Mouse (Mus musculus) limb, embryonic 10.5 days (tissue): ENCODE results near the gene Faap20. TPM values are rescaled to one million over a fixed set of nuclear protein-coding genes. Genes with fewer than 3 reads are reported as not detected.
A peak's percentile ranks its signal among the peaks of the same experiment; 100 is the strongest.

Experiments
- DNase-seq: peaks from one replicate; pipeline ENCODE4 v3.0.0-alpha.2; 2017; ENCODE audit warnings: low spot score
- H3K27ac ChIP-seq: fragments of 300-500 bp; sonication (generic); 2 replicates; pipeline ENCODE4 v1.5.1; 2016; ENCODE audit warnings: mild to moderate bottlenecking
- H3K27me3 ChIP-seq: fragments of 300-500 bp; sonication (generic); 2 replicates; pipeline ENCODE4 v1.6.1; 2016; ENCODE audit warnings: low read depth, mild to moderate bottlenecking; ENCODE audit not compliant: poor library complexity, severe bottlenecking
- H3K36me3 ChIP-seq: fragments of 300-500 bp; sonication (generic); 2 replicates; pipeline ENCODE4 v1.6.1; 2016; ENCODE audit warnings: mild to moderate bottlenecking, moderate library complexity
- H3K4me1 ChIP-seq: fragments of 300-500 bp; sonication (generic); 2 replicates; pipeline ENCODE4 v1.6.1; 2016
- H3K4me3 ChIP-seq: fragments of 300-500 bp; sonication (generic); 2 replicates; pipeline ENCODE4 v1.5.1; 2016; ENCODE audit warnings: mild to moderate bottlenecking, moderate library complexity
- H3K9me3 ChIP-seq: fragments of 300-500 bp; sonication (generic); replicated peaks from 2 replicates; pipeline ENCODE4 v1.6.1; 2016; ENCODE audit warnings: mild to moderate bottlenecking
- WGBS: fragments of 180-500 bp; shearing (Covaris S2); methylation state at CpG from one replicate; pipeline ENCODE4 v1.1.7; 2016; 5-methylcytosine and 5-hydroxymethylcytosine counted together
- polyA plus RNA-seq: library from polyadenylated mRNA; unstranded; fragments of >200 nt; fragmentation: Nextera tagmentation; extraction: Ambion mirVana; gene quantifications from 2 replicates; pipeline ENCODE4 v1.2.1, GENCODE M21; 2016

Gene Faap20
- polyA plus RNA-seq, 1 experiment from 2014 or later = 107 TPM

DNA sequence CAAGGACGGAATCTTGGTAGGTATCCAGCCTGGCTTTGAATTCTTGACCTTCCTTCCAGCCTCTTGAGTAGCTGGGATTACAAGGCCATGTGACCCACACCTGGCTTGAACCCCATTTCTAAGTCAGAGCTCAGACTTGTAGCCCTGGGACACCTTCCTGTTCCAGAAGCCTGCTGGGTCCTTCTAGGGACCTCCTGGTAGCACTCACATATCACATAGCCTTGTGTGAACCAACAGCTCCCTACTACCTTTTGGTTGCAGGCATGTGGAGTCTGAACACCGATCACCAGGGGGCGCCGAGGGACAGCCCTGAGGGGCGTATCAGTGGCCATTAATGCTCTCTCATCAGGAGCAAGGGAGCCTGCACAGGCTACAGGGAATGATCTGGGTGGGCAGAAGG, 18.8 kb downstream of the Faap20 start:
- Histone ChIP-seq H3K27me3 (no peaks in the 10 kb centered on the region), H3K36me3 (no peaks in the 10 kb centered on the region), H3K4me1 (peaks cover 36% of the 10 kb centered on the region), H3K27ac (peak overlapping the region; percentile 27), H3K9me3 (no peaks in the 10 kb centered on the region), H3K4me3 (no peak overlapping the region)
- WGBS = 35% methylated on average over 5 of the region's 5 CpGs
- peak; percentile 82 for DNase-seq

DNA sequence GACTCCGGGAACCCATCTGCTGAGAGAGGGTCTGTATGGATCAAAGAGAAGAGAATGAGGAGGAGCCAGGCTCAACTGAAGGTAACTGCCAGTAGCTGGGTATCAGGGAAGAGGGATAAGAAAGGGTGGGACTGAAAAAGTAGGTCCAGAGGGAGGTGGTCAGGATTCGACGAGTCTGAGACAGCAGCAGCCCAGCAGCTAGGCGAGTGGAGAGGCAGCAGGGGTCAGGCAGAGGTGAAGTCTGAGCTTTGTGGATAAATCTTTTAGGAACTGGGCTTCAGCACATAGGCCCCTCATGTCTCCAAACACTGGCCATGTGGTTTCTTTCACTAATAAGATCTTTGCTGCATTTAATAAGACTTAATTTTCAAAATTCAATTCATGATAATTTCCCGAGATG, 24.8 kb downstream of the Faap20 start:
- Histone ChIP-seq H3K4me3 (no peak overlapping the region), H3K4me1 (peaks cover 36% of the 10 kb centered on the region), H3K36me3 (no peaks in the 10 kb centered on the region), H3K9me3 (no peaks in the 10 kb centered on the region), H3K27me3 (no peaks in the 10 kb centered on the region), H3K27ac (peak overlapping the region; percentile 58)
- 35% methylated on average over 5 of the region's 5 CpGs for WGBS
- no peak for DNase-seq

DNA sequence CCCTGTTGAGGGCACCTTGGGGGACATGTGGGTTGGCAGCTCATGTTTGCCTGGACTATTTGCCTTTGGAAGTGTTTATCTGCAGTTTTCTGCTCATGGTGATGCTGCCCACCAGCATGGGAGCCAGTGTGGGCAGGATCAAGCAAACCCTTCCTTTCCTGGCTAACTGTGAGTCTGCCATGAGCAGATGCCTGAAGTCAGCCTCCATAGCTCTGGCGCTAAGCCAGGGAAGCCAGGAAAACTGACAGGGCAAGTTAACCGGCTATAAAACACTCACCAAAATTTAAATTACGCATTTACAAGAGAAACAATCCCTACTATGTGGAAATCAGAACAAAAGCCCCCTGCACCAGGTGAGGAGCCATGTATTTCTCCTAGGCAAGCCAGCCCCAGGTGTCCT, 25.2 kb downstream of the Faap20 start:
- WGBS = 60% methylated on average over 3 of the region's 3 CpGs
- H3K4me1 ChIP-seq = peaks cover 36% of the 10 kb centered on the region
- no peaks in the 10 kb centered on the region for H3K9me3 ChIP-seq
- no peaks in the 10 kb centered on the region for H3K36me3 ChIP-seq
- DNase-seq = no peak
- H3K4me3 ChIP-seq = no peak overlapping the region
- H3K27ac ChIP-seq = peak overlapping the region; percentile 58
- H3K27me3 ChIP-seq = no peaks in the 10 kb centered on the region

DNA sequence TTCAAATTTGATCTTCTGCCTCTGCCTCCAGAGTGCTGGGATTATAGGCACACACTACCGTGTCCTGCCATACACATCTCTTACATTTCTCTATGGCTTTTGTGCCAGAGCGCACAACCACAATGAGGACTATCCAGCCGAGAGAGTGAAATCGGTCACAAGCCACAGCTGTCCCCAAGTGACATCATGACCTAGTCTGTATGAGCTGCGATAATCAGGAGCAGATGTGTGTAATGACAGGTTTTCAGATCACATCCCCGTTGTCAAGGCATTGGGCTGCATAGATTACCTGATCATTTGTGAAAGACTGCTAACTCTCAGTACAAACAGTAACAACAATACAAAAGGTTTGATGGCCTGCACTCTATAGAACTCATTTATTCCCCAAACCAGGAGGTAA, 28.4 kb downstream of the Faap20 start:
- Histone ChIP-seq H3K4me1 (peaks cover 66% of the 10 kb centered on the region), H3K27ac (peak overlapping the region; percentile 83), H3K9me3 (no peaks in the 10 kb centered on the region), H3K27me3 (no peaks in the 10 kb centered on the region), H3K36me3 (no peaks in the 10 kb centered on the region), H3K4me3 (no peak overlapping the region)
- peak; percentile 40 for DNase-seq
- 44% methylated on average over 6 of the region's 6 CpGs for WGBS

DNA sequence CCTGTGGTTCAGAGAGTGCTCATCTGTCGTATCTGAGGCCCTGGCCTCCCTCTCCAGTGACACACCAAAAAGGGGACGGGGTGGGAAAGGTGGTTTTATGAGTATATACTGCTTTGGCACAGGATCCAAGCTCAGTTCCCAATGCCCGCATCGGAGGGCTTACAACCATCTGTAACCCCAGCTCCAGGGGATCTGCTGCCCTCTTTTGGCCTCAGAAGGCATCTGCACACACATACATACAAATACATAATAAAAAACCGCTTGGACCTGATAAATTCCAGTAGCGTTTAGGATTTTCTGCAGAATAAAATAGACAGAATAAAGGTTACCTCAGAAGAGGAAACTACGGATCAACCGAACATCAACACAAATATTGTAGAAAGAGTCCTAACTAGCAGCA, 29.5 kb downstream of the Faap20 start:
- H3K36me3 ChIP-seq = no peaks in the 10 kb centered on the region
- DNase-seq = peak; percentile 46
- no peaks in the 10 kb centered on the region for H3K9me3 ChIP-seq
- peak overlapping the region; percentile 83 for H3K27ac ChIP-seq
- H3K4me3 ChIP-seq = no peak overlapping the region
- no peaks in the 10 kb centered on the region for H3K27me3 ChIP-seq
- WGBS = 81% methylated on average over 8 of the region's 8 CpGs
- peaks cover 77% of the 10 kb centered on the region for H3K4me1 ChIP-seq

DNA sequence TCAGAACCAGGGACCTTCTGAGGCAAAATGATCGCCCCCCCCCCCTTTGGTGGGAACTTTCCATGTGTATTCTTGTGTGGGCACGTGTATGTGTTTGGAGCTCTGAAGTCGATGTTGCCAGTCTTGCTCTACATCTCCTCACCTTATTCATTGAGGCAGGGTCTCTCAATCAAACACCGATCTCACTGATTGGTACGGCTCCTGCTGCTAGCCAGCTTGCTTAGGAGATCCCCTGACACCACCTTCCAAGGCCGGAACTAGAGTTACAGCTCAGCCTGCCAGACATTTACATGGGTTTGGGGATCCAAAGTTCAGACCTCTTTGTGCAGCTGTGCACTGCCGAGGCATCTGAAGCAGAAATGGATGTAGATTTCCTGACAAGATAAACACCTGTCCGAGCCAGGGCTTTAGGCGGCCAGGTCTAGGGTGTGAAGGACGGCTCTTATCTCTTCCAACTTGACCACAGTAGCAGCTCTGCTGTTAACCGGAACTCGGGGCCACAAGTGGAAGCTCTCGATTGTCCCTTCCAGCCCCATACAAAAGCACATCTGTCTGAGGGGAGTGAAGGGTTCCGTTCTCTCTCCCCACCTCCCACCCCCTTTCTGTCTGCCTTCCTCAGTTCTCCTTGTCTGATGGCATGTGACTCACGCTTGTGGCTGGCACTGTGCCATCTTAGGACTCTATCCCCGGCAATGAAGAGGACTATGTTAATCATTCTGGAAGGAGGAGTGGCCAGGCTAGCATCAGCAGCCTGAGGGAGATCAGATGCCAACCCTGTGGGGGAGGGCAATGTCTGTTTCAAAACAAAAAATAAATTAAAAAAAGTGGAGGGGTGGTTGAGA, 30.5 kb downstream of the Faap20 start:
- Histone ChIP-seq H3K27ac (peak overlapping the region; percentile 64), H3K4me1 (peaks cover 78% of the 10 kb centered on the region)
- DNase-seq = no peak

DNA sequence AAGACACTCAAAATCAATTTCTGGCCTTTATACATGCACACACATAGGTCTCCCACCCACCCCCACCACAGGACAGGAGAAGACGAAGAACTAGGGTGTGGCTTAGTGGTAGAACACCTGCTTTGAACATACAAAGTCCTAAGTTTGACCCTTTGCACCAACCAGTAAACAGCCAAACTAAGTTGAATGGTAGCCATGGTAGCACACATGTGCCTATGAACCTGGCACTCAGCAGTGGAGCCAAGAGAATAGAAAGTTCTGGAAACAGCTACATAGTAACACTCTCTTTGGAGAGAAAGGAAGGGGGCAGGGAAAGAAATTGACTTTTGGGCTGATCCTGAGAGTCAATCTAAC, 31.1 kb downstream of the Faap20 start:
- DNase-seq = no peak
- Histone ChIP-seq H3K4me1 (peaks cover 77% of the 10 kb centered on the region), H3K4me3 (no peak overlapping the region), H3K36me3 (no peaks in the 10 kb centered on the region), H3K9me3 (no peaks in the 10 kb centered on the region), H3K27me3 (no peaks in the 10 kb centered on the region), H3K27ac (peak overlapping the region; percentile 95)
- 86% methylated on average over 1 of the region's 1 CpGs for whole genome bisulfite sequencing

More for the DNA sequence above, 30.5 kb downstream of the Faap20 start:
- no peaks in the 10 kb centered on the region for H3K9me3 ChIP-seq
- H3K36me3 ChIP-seq = no peaks in the 10 kb centered on the region
- WGBS = 87% methylated on average over 16 of the region's 16 CpGs
- no peak overlapping the region for H3K4me3 ChIP-seq
- no peaks in the 10 kb centered on the region for H3K27me3 ChIP-seq

DNA sequence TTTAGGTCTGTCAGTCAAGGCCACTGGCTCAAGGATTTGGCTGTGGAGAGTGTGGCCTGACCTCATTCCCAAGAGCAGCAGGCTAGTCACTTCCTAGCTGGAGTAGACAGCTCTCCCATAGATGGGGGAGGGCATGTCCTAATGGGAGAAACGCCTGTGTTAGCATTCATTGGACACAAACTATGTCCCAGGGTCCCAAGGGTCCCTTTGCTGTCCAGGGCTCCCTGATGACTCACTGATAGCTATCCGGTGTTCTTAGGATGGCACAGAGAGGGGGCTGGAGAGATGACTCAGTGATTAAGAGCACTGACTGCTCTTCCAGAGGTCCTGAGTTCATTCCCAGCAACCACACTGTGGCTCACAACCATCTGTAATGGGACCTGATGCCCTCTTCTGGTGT, 31.6 kb downstream of the Faap20 start:
- Histone ChIP-seq H3K4me3 (no peak overlapping the region), H3K27ac (peak overlapping the region; percentile 95), H3K9me3 (no peaks in the 10 kb centered on the region), H3K4me1 (peaks cover 76% of the 10 kb centered on the region), H3K27me3 (no peaks in the 10 kb centered on the region), H3K36me3 (no peaks in the 10 kb centered on the region)
- WGBS = 81% methylated on average over 2 of the region's 2 CpGs
- DNase-seq = no peak

DNA sequence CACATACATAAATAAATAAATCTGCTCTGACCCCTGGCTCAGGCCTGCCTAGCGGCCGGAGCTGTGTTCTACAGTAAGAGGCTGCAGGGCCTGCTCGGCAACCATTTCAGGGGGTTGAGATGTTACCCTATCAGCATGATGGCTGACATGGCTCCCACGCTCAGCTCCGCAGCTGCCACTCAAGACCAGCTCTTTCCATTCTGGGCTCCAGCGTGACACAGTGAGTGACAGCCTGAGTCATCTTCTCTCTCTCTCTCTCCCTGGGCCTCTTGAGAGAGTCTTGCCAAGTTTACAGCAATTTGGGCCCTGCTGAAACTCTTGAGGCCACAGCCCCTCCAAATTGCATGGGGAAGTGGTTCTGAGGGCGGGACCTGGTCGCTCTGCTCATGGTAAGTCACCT, 32.0 kb downstream of the Faap20 start:
- Histone ChIP-seq H3K27ac (peak overlapping the region; percentile 95), H3K9me3 (no peaks in the 10 kb centered on the region), H3K4me3 (0 out of 2 replicates have a peak overlapping the region, but pooled peaks have one; percentile 14), H3K27me3 (no peaks in the 10 kb centered on the region), H3K4me1 (peaks cover 79% of the 10 kb centered on the region), H3K36me3 (no peaks in the 10 kb centered on the region)
- DNase-seq = no peak
- 89% methylated on average over 8 of the region's 8 CpGs for WGBS

DNA sequence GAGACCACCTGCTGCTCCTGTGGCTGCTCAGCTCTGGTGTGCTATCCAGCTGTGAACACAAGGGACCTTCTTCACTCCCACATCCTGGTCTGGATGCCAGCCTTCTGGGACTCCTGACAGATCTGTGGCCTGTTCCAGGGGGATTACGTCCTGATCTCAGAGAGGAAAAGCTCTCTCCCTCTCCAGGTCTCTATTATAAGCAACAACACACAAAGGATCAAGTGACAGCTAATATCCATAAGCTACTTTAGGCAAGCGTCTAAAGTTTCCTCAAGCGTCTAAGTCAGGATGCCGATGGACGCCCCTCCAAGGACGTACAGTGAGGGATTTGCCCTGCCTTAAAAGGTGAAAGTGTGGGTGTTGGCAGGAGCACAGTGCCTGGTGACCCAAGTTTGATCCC, 32.6 kb downstream of the Faap20 start:
- Histone ChIP-seq H3K27me3 (no peaks in the 10 kb centered on the region), H3K4me3 (peak overlapping the region; percentile 14; the same call in 1 of the 2 replicates), H3K9me3 (no peaks in the 10 kb centered on the region), H3K27ac (peak overlapping the region; percentile 95), H3K36me3 (no peaks in the 10 kb centered on the region), H3K4me1 (peaks cover 85% of the 10 kb centered on the region)
- WGBS = 46% methylated on average over 6 of the region's 6 CpGs
- DNase-seq = no peak

DNA sequence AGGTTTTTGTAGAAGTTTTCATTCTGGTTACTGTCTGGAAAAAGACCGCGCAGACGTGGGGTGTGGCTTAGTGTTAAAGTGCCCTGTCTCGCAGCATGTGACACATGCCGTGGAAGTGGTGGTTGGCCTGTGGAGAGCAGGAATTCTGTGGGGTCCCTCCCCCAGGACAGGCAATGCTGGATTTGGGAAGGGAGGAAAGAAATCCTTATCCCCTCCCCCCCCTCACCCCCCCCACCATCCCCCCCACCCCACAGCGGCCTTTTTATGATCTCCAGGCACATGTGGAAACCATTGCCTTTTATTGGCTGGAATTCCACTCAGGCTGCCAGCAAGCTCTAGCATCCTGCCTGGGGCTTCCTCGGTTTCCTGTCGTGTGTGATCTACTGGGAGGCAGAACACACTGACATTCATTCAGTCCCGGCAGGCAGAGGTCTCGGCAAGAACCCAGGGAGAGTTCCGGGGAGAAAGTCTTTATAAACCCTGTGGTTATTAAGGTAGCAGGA, 33.5 kb downstream of the Faap20 start:
- H3K9me3 ChIP-seq = no peaks in the 10 kb centered on the region
- H3K36me3 ChIP-seq = no peaks in the 10 kb centered on the region
- DNase-seq = peak; percentile 85
- H3K4me3 ChIP-seq = peak overlapping the region; percentile 46
- H3K27ac ChIP-seq = peak overlapping the region; percentile 95
- 16% methylated on average over 11 of the region's 11 CpGs for WGBS
- peaks cover 82% of the 10 kb centered on the region for H3K4me1 ChIP-seq
- H3K27me3 ChIP-seq = no peaks in the 10 kb centered on the region

DNA sequence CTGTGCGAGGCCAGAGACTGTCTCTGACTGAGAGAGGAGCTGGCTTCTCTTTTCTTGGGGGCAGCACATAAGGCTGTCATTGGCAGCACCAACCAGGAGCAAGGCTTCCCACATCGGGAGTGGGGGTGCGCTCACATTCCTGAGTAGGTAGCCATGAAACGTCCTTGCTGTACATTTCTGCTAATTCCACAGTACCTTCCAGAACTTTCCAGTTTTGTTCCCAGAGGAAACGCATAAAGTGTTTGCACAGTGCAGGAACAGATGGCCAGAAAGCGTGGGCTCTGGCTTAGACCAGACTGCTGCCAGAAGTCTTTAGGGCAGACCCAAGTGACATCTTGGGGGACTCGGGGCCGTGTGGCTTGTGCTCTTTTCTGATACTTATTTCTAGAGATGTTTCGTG, 34.0 kb downstream of the Faap20 start:
- Histone ChIP-seq H3K27ac (peak overlapping the region; percentile 95), H3K4me3 (peak overlapping the region; percentile 46), H3K36me3 (no peaks in the 10 kb centered on the region), H3K4me1 (peaks cover 77% of the 10 kb centered on the region), H3K27me3 (no peaks in the 10 kb centered on the region), H3K9me3 (no peaks in the 10 kb centered on the region)
- no peak for DNase-seq
- 48% methylated on average over 9 of the region's 9 CpGs for WGBS

DNA sequence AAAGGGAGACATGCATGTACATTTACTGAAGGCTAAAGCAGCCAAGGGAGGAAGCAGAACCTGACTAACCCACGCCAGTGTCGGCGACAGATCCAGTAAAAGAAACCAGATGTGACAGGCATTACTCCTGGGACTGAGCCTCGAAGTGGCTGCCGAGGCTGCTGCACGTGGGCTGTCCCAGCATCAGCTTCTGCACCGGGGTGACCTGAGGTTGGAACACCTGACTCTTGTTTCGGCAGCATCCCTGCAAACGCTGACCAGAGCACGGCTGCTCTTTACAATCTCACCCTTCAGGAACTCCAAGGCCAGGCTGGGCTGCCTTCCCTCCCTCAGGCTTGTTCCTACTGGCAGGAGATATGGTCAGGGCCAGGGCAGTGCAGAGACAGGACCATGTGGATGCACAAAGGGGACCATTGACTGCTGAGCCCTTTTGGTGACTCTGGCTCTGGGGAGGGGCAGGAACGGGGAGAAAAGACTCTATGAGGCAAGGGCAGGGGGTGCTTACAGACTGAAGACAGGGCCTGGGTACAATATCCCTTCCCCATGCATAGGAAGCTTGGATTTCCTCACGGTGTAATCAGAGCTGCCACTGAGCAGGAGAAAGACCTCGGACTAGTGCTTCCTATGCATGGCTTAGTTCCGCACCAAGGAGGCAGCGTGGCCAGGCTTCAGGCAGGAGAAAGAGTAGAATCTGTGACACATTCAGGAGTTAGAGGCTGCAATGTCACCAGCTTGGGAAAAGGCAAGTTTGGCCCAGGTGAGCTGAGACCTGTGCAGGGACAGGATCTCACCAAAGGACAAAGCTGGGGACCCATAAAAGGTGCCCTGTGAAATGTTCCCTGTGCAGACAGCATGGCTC, 35.1 kb downstream of the Faap20 start:
- H3K4me3 ChIP-seq = peak overlapping the region; percentile 46; the same call in 1 of the 2 replicates
- no peaks in the 10 kb centered on the region for H3K9me3 ChIP-seq
- peak; percentile 63 for DNase-seq
- no peaks in the 10 kb centered on the region for H3K36me3 ChIP-seq
- H3K4me1 ChIP-seq = peaks cover 72% of the 10 kb centered on the region
- H3K27me3 ChIP-seq = no peaks in the 10 kb centered on the region
- 37% methylated on average over 15 of the region's 15 CpGs for WGBS
- peak overlapping the region; percentile 95 for H3K27ac ChIP-seq
